Mouse (Mus musculus): ENCODE results near the gene Cse1l.

DNA sequence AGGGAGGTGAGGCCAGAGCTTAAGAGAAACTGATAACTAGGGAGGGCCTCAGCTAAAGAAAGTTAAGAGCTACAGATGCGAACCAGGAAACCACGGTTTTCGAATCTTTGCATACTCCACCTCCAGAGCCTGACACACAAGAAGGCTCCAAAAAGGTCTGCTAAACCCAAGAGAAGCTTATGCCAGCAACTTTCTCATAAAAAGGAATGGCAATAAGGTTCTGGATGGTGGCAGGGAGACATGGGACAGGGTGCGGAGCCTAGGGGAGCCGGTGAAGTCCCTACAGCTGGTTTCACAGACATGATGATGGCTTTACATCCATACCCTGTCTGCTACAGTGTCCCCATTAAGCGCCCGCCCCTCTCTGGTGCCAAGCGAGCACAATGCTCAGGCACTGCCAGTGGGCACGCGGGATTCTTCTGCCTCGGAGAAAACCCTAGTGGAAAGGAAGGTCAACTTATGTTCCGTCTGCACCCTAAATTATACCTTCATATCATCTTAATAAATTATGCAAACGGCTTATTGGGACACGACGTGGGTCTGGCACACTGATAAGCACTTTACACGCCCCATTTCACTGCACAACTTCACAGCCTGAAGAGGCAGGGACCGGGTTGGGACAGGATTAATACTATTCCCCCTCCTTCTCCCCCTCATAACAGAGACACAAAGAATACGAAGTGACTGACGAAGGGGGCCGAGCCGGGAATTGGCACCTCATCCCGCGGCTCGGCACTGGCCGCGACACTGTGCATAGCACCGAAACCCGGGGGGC lies 89.4 kb downstream of the Cse1l start:
- TF ChIP-seq CTCF (IDR thresholded peaks at IDR 0.05; ENCODE audit: control insufficient read depth, insufficient read depth, low read length) (no peak), POLR2A (IDR thresholded peaks at IDR 0.05; ENCODE audit: borderline replicate concordance, control insufficient read depth, low read depth, low read length) (no peak)
